Mouse (Mus musculus) heart, postnatal 10 days (tissue): ENCODE measurements around the gene Ptpre. TPM values are rescaled to one million over a fixed set of nuclear protein-coding genes. Genes with fewer than 3 reads are reported as not detected.
A peak's percentile ranks its signal among the peaks of the same experiment; 100 is the strongest.
"Not testable (repeated sequence)": the region's sequence is repeated elsewhere in the genome, so short reads cannot be mapped to it uniquely, and the experiment has no call there.

ENCODE experiments used
- DNase-seq, 2 experiments: peaks; one replicate each; pipeline ENCODE4 v3.0.0; 2021
- intact Hi-C: fragments of 180-260 bp; cut with DNase I; formaldehyde crosslinking; loops from one replicate; pipeline ENCODE4 v1.15.1; 2025
- total RNA-seq, 2 experiments: library from RNA; stranded (reverse); gene quantifications; 2 replicates each; pipeline ENCODE4 v1.2.3; 2021

The Ptpre gene
- total RNA-seq, 2 experiments from 2014 or later: 5.0 to 6.1 TPM

GRCm38 (mm10) chr7:135668852-135669739 is 131.8 kb downstream of the Ptpre start:
- intact Hi-C loops: no loop called here
- DNase-seq: peak; percentile 64 to 81

GRCm38 (mm10) chr7:135673576-135673975 is 136.3 kb downstream of the Ptpre start:
- no peak for DNase-seq
- intact Hi-C loops: no loop called here

GRCm38 (mm10) chr7:135676722-135677121 is 139.4 kb downstream of the Ptpre start:
- peak; percentile 77 for DNase-seq
- intact Hi-C loops: no loop called here

- intact Hi-C loops: loop anchor here (5.0 kb wide), 1 partner anchor 57 kb away; no protein-coding TSS in a partner anchor
These were observed 143.1 kb downstream of the Ptpre start for GRCm38 (mm10) chr7:135680334-135680733.

GRCm38 (mm10) chr7:135684098-135684497 is 146.8 kb downstream of the Ptpre start:
- DNase-seq: peak; percentile 27 to 40
- intact Hi-C loops: loop anchor here (5.0 kb wide), 1 partner anchor 53 kb away; no protein-coding TSS in a partner anchor

More at GRCm38 (mm10) chr7:135680334-135680733, 143.1 kb downstream of the Ptpre start:
- DNase-seq: peak; percentile 54 to 72

GRCm38 (mm10) chr7:135684938-135685337 is 147.7 kb downstream of the Ptpre start:
- DNase-seq: no peak
- intact Hi-C loops: loop anchor here (5.0 kb wide), 1 partner anchor 52 kb away; no protein-coding TSS in a partner anchor

- intact Hi-C loops: no loop called here
These were observed 152.1 kb downstream of the Ptpre start for GRCm38 (mm10) chr7:135689396-135689795.

GRCm38 (mm10) chr7:135691941-135692340 is 154.7 kb downstream of the Ptpre start:
- no peak for DNase-seq
- intact Hi-C loops: no loop called here

More at GRCm38 (mm10) chr7:135689396-135689795, 152.1 kb downstream of the Ptpre start:
- DNase-seq: no peak

GRCm38 (mm10) chr7:135694130-135694529 is 156.8 kb downstream of the Ptpre start:
- intact Hi-C loops: no loop called here
- no peak for DNase-seq

- no peak for DNase-seq
- intact Hi-C loops: no loop called here
These were observed 157.5 kb downstream of the Ptpre start for GRCm38 (mm10) chr7:135694796-135695195.

- intact Hi-C loops: no loop called here
- DNase-seq: no peak
These were observed 158.8 kb downstream of the Ptpre start for GRCm38 (mm10) chr7:135696127-135696526.

GRCm38 (mm10) chr7:135697021-135697740 is 159.9 kb downstream of the Ptpre start:
- intact Hi-C loops, DNase-seq: not testable (repeated sequence)

GRCm38 (mm10) chr7:135698362-135698761 is 161.1 kb downstream of the Ptpre start:
- no peak for DNase-seq
- intact Hi-C loops: no loop called here

- DNase-seq, intact Hi-C loops: not testable (repeated sequence)
These were observed 162.1 kb downstream of the Ptpre start for GRCm38 (mm10) chr7:135699351-135699750.

GRCm38 (mm10) chr7:135703600-135704148 is 166.4 kb downstream of the Ptpre start:
- no peak for DNase-seq
- intact Hi-C loops: no loop called here

- intact Hi-C loops: no loop called here
- no peak for DNase-seq
These were observed 167.0 kb downstream of the Ptpre start for GRCm38 (mm10) chr7:135704251-135704650.

GRCm38 (mm10) chr7:135705083-135705482 is 167.8 kb downstream of the Ptpre start:
- intact Hi-C loops: no loop called here
- DNase-seq: no peak

GRCm38 (mm10) chr7:135705753-135706152 is 168.5 kb downstream of the Ptpre start:
- intact Hi-C loops: no loop called here
- DNase-seq: no peak

- intact Hi-C loops: no loop called here
- no peak for DNase-seq
These were observed 173.4 kb downstream of the Ptpre start for GRCm38 (mm10) chr7:135710702-135711101.

- no peak for DNase-seq
- intact Hi-C loops: no loop called here
These were observed 175.3 kb downstream of the Ptpre start for GRCm38 (mm10) chr7:135712534-135712933.

GRCm38 (mm10) chr7:135713326-135713725 is 176.0 kb downstream of the Ptpre start:
- DNase-seq: no peak
- intact Hi-C loops: no loop called here
